Mouse (Mus musculus) cerebral cortex, adult 2 months (tissue): ENCODE data around the gene Zfp746.

Experiments used
- WGBS: fragments of 180-500 bp; shearing (Covaris S2); methylation state at CpG from one replicate; pipeline ENCODE4 v1.1.7; 2018; 5-methylcytosine and 5-hydroxymethylcytosine counted together

Zfp746 gene

DNA sequence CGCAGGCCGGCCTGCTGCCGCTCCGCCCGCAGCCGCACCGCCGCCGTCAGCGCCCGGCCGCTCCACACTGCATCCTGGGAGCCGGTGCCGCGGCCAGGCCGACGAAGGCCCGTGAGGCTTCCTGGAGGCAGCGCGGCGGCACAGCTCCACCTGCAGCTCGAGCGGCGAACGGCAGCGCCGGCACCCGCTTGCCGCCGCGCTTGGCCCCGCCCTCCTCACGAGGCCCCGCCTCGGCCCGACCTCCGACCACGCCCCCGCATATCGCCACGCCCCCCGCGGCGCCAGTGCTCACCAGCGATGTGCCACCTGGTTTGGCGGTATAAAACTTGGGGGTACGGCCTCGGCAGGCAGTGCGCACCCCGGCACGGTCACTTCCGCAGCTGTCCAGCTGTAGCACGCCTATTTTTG, at the start of gene Zfp746:
TSS of gene Zfp746 (minus strand) at position 123 of the 408 bp plus-strand sequence.
- WGBS: under 1% methylated on average over 53 of the region's 53 CpGs

GRCm38 (mm10) chr6:48121092-48121491, 34.7 kb upstream of the Zfp746 start:
- 82% methylated on average over 4 of the region's 4 CpGs for WGBS

DNA sequence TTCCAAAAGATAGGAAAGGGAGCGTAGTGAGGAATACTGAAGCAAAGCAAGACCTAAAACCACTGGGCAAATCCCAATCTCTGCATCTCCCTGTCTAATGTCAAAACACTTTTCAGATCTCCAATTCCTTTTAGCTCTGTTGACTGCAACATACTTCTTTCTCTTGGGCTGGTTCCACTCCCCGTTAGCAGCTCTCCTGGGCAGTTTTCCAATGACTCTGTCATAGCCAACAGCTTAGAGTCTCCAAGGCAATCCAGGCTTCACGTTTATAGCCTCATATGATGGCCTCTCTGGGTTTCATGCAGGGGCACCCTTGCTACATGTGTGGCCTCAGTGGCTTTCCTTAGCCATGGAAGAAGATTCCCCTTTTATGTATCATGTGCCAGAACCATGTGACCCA, 29.6 kb upstream of the Zfp746 start:
- WGBS: 40% methylated on average over 3 of the region's 3 CpGs

GRCm38 (mm10) chr6:48086957-48087715, 743 bp upstream of the Zfp746 start:
- 37% methylated on average over 14 of the region's 14 CpGs for WGBS

- 2% methylated on average over 72 of the region's 72 CpGs for WGBS
Observed at GRCm38 (mm10) chr6:48085521-48086404, 630 bp downstream of the Zfp746 start.

DNA sequence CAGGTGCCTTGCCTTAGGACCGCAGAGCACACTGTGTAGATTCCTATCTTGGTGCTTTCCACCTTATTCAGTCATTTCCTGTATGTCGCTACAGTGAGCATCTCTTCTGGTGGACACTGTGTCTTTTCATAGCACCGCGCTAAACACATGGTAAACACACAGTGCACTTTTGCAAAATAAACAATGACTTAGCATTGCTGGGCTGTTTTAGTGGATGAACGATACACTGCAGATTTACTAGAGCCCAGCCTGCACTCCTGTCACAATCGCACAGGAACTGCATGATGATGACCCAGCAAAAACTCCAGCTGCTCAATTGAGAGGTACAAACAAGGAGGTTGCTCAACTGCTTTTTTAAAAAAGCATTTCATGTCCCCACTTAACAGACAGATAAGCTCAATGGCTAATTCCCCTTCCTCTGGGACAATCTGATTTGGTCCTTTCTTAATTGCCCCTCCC, 2.6 kb downstream of the Zfp746 start:
- 58% methylated on average over 6 of the region's 6 CpGs for WGBS

DNA sequence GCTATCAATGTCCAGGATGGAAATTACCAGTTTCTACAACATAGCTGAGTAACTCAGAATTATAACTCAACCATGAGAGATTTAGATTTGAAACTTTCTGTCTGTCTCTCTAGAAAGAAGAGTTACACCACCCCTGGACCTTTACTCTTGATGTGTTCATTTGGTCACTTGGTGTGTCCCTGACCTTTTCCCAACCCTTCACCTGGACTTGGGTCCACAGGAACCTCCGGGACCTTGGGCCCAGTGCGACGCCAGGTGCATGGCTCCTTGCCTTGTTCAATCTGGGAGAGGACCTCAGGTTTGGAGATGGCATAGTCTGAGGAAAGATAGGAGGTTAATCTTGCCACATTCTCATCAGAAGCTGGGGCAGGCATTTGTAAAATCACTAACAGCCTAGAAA, 4.4 kb downstream of the Zfp746 start:
- WGBS: 96% methylated on average over 3 of the region's 3 CpGs

- 95% methylated on average over 5 of the region's 5 CpGs for whole genome bisulfite sequencing
Observed at GRCm38 (mm10) chr6:48081021-48081420, 5.4 kb downstream of the Zfp746 start.

GRCm38 (mm10) chr6:48073316-48073715, 13.1 kb downstream of the Zfp746 start:
- WGBS: 73% methylated on average over 5 of the region's 5 CpGs

GRCm38 (mm10) chr6:48067492-48067891, 18.9 kb downstream of the Zfp746 start:
- 92% methylated on average over 3 of the region's 3 CpGs for WGBS

GRCm38 (mm10) chr6:48065587-48066075, 20.8 kb downstream of the Zfp746 start:
- WGBS: 92% methylated on average over 6 of the region's 6 CpGs

- WGBS: 95% methylated on average over 14 of the region's 14 CpGs
Observed at GRCm38 (mm10) chr6:48064451-48064850, 21.9 kb downstream of the Zfp746 start.

GRCm38 (mm10) chr6:48063940-48064339, 22.5 kb downstream of the Zfp746 start:
- 94% methylated on average over 28 of the region's 28 CpGs for WGBS

- WGBS: 100% methylated on average over 1 of the region's 1 CpGs
Observed at GRCm38 (mm10) chr6:48060895-48061294, 25.5 kb downstream of the Zfp746 start.

DNA sequence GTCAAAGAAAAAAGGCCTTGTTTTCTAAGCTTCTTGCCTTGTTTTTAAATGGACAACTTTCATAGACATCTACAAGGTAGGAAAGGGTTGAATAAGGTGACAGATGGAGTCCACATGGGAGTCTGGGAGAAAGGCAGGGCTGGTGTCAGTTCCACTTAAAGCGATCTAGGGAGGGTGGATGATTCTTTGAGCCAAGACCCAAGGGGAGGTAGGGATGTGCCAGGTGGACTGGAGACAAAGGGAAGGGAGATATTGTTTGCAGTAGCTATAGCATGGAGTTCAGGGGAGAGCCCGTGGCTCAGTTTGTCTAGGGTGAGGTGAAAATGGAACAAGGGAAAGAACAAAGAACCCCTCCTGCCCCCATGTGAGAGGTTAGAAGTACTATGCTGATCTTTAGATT, 26.0 kb downstream of the Zfp746 start:
- WGBS: 86% methylated on average over 2 of the region's 2 CpGs

- 90% methylated on average over 6 of the region's 6 CpGs for WGBS
Observed at GRCm38 (mm10) chr6:48052136-48052535, 34.3 kb downstream of the Zfp746 start.

- 90% methylated on average over 2 of the region's 2 CpGs for WGBS
Observed at GRCm38 (mm10) chr6:48051666-48052065, 34.7 kb downstream of the Zfp746 start.

- 33% methylated on average over 9 of the region's 9 CpGs for WGBS
Observed at GRCm38 (mm10) chr6:48049273-48050065, 36.9 kb downstream of the Zfp746 start.

DNA sequence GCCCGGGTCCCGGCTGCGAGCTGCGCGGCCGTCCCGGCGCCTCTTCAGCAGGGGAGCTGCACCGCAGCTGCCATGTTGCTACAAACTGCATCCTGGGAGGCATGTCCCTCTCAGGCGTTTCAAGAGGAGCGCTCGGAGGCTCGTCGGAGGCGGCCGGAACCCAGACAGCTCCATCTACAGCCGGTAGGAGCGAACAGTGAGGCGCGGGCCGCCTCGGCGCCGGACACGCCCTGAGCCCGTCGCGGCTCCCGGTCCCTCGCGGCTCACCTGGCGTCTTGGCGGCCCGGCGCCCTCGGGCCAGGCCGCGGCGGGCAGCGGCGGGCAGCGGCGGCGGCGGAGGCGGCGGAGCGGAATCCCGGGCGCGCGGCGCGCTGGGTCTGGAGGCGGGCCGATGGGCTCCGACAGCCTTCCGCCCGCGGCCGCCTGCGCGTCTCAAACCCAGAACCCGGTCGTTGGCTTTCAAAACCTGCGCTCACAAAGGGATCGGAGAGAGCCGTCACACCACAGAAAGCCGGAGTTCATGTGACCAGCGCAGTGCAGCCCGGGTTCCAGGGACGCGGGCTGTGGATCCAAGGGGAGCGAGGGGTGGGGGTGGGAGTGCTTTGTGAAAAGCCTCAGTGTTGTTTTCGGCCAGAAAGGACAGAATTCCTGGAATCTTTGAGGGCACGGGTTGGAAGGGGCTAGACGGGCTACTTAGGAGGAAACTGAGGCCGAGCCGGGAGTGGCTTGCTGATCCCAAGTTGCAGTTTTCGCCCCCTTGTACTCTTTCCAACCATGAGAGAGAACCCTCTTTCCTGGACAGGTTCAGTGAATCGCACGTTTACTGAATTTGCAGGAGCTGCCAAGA, 37.7 kb downstream of the Zfp746 start, which contains the start of gene Zfp777:
TSS of gene Zfp777 (minus strand) at position 486 of the 847 bp plus-strand sequence.
- under 1% methylated on average over 78 of the region's 82 CpGs for WGBS
